Mouse (Mus musculus): ENCODE data around the gene Abca1.

GRCm38 (mm10) chr4:53129716-53130301, 29.9 kb downstream of the Abca1 start:
- TF ChIP-seq POLR2A (IDR thresholded peaks at IDR 0.05; ENCODE audit: insufficient read depth, low read length) (no peak), CTCF (IDR thresholded peaks at IDR 0.05; ENCODE audit: low read depth, low read length) (no peak), EP300 (IDR thresholded peaks at IDR 0.05; ENCODE audit: insufficient read depth, low read depth, low read length) (no peak)
